Mouse (Mus musculus) liver, embryonic 15.5 days (tissue): ENCODE measurements around the gene Kif23. TPM values are rescaled to one million over a fixed set of nuclear protein-coding genes. Genes with fewer than 3 reads are reported as not detected.

ENCODE experiments used
- ATAC-seq: fragments of 200-750 bp; cut with Nextera tagmentation; 2 replicates; pipeline ENCODE4 v1.8.0; 2017; ENCODE audit warnings: moderate number of reproducible peaks, mild to moderate bottlenecking, moderate library complexity; ENCODE audit not compliant: insufficient read depth
- H3K27ac ChIP-seq: fragments of 300-500 bp; sonication (generic); replicated peaks from 2 replicates; pipeline ENCODE4 v1.5.1; 2015; ENCODE audit warnings: mild to moderate bottlenecking, inconsistent platforms
- H3K27me3 ChIP-seq: fragments of 300-500 bp; sonication (generic); 2 replicates; pipeline ENCODE4 v1.6.1; 2015; ENCODE audit warnings: mild to moderate bottlenecking, inconsistent platforms
- H3K36me3 ChIP-seq: fragments of 300-500 bp; sonication (generic); replicated peaks from 2 replicates; pipeline ENCODE4 v1.6.1; 2015; ENCODE audit warnings: moderate library complexity, mild to moderate bottlenecking, inconsistent platforms
- H3K4me1 ChIP-seq: fragments of 300-500 bp; sonication (generic); replicated peaks from 2 replicates; pipeline ENCODE4 v1.6.1; 2015; ENCODE audit warnings: inconsistent platforms
- H3K4me2 ChIP-seq: fragments of 300-500 bp; sonication (generic); 2 replicates; pipeline ENCODE4 v1.6.1; 2015; ENCODE audit warnings: moderate library complexity, mild to moderate bottlenecking, inconsistent platforms
- H3K4me3 ChIP-seq: fragments of 300-500 bp; sonication (generic); replicated peaks from 2 replicates; pipeline ENCODE4 v1.5.1; 2015; ENCODE audit warnings: mild to moderate bottlenecking, inconsistent platforms
- H3K9ac ChIP-seq: fragments of 300-500 bp; sonication (generic); 2 replicates; pipeline ENCODE4 v1.6.1; 2015; ENCODE audit warnings: moderate library complexity, mild to moderate bottlenecking, inconsistent platforms
- H3K9me3 ChIP-seq: fragments of 300-500 bp; sonication (generic); replicated peaks from 2 replicates; pipeline ENCODE4 v1.6.1; 2016; ENCODE audit warnings: inconsistent platforms
- WGBS: fragments of 180-500 bp; shearing (Covaris S2); methylation state at CpG from one replicate; pipeline ENCODE4 v1.1.7; 2015; ENCODE audit warnings: mixed read lengths; ENCODE audit not compliant: insufficient replicate concordance; 5-methylcytosine and 5-hydroxymethylcytosine counted together
- polyA plus RNA-seq: library from polyadenylated mRNA; unstranded; fragments of >200 nt; fragmentation: Nextera tagmentation; extraction: Ambion mirVana; gene quantifications from 2 replicates; pipeline ENCODE4 v1.2.1, GENCODE M21; 2015

Gene Kif23
- polyA plus RNA-seq: 66.2 and 66.9 TPM in 2 replicates

DNA sequence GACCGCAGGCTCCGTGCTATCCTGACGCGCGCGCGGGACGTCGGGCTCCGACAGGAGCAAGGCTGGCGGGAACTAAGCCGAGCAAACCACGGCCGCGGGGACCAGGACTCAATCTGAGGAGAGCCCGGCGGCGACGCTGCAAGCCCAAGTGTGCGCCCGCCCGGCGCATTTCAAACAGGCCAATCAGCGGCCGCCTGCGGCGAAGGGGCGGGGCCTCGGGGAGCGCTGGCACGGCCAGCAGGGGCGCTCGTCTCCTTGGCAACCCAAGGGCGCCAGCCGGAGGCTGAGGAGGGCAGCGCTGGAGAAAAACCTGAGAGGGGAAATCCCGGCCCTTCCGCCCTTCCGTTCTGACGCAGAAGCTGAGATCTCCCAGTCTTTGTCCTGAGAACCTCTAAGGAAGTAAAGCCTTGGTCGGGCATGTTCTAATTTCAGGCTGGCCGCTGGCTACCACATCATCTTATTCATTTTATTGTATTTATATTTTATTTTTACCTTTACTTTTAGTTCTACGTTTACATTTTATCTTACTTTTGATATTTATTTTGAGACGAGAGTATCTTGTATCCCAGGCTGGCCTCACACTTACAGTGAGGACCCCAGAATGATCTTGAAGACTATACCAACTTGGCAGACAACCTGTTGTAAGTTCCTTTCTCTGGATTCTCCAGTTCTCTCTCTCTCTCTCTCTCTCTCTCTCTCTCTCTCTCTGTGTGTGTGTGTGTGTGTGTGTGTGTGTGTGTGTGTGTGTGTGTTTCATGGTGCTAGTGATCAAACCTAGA, at the start of gene Kif23:
Gene Kif23, minus strand, starts transcription at position 152 of the 779 bp plus-strand sequence.
- Histone ChIP-seq H3K27me3 (peaks cover 5% of the 10 kb centered on the region; the same call in 1 of the 2 replicates), H3K4me3 (peak within 1 kb of the TSS; percentile 99), H3K9ac (peak within 1 kb of the TSS; percentile 96), H3K27ac (peak within 1 kb of the TSS; percentile 89), H3K9me3 (no peaks in the 10 kb centered on the region), H3K4me2 (peak within 1 kb of the TSS; percentile 80), H3K36me3 (peaks cover 31% of the 10 kb centered on the region), H3K4me1 (peaks cover 43% of the 10 kb centered on the region)
- under 1% methylated on average over 44 of the region's 44 CpGs for WGBS
- peak; percentile 92 for ATAC-seq

- Histone ChIP-seq H3K4me2 (no peak overlapping the region), H3K4me1 (no peaks in the 10 kb centered on the region), H3K27me3 (no peaks in the 10 kb centered on the region), H3K36me3 (no peaks in the 10 kb centered on the region), H3K9me3 (no peaks in the 10 kb centered on the region), H3K4me3 (no peak overlapping the region), H3K27ac (no peak overlapping the region), H3K9ac (no peak overlapping the region)
- WGBS: 46% methylated on average over 4 of the region's 4 CpGs
- ATAC-seq: no peak
Observed at GRCm38 (mm10) chr9:61991158-61991557, 44.6 kb upstream of the Kif23 start.

- no peaks in the 10 kb centered on the region for H3K36me3 ChIP-seq
- H3K27me3 ChIP-seq: no peaks in the 10 kb centered on the region
- H3K4me1 ChIP-seq: no peaks in the 10 kb centered on the region
- H3K9ac ChIP-seq: no peak overlapping the region
- no peak for ATAC-seq
- no peak overlapping the region for H3K4me2 ChIP-seq
- H3K27ac ChIP-seq: no peak overlapping the region
- 41% methylated on average over 3 of the region's 3 CpGs for WGBS
- H3K9me3 ChIP-seq: no peaks in the 10 kb centered on the region
- no peak overlapping the region for H3K4me3 ChIP-seq
Observed at GRCm38 (mm10) chr9:61990738-61991137, 44.2 kb upstream of the Kif23 start.

- Histone ChIP-seq H3K4me2 (no peak overlapping the region), H3K36me3 (no peaks in the 10 kb centered on the region), H3K4me3 (no peak overlapping the region), H3K9me3 (no peaks in the 10 kb centered on the region), H3K9ac (no peak overlapping the region), H3K27me3 (no peaks in the 10 kb centered on the region), H3K27ac (no peak overlapping the region), H3K4me1 (0 out of 2 replicates have a peak, but pooled peaks cover 4% of the 10 kb centered on the region)
- 59% methylated on average over 7 of the region's 7 CpGs for WGBS
- no peak for ATAC-seq
Observed at GRCm38 (mm10) chr9:61986055-61986454, 39.5 kb upstream of the Kif23 start.

DNA sequence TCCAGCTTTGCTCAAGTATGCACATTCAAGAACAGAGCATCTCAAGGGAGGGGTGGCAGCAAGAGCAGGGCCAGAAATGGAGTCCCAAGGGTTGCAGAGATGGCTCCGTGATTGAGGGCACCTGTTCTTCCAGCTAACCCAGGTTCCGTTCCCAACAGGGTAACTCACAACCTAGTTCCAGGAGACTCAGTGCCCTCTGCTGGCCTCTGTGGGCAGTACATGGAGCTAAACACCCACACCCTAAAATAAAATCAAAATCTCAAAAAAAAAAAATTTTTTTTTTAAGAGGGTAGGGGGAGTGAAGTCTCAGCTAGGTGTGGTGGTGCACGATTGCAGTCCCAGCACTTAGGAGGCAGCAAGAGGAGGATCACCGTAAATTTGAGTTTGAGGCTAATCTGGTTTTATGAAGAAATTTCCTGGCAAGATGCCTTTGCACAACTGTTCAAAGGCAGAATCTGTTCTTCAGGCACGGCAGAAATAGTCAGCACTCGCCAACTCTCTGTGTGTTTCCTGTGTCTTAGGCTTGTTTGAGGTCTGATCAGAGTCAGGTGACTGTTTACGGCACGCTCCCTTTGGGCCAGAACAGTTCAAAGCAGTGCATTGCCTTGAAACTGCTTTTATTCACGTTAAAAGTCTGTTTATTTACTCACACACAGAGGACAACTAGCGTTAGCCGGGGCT, 38.7 kb upstream of the Kif23 start:
- H3K9ac ChIP-seq: no peak overlapping the region
- no peaks in the 10 kb centered on the region for H3K27me3 ChIP-seq
- no peaks in the 10 kb centered on the region for H3K9me3 ChIP-seq
- H3K27ac ChIP-seq: no peak overlapping the region
- no peak for ATAC-seq
- 0 out of 2 replicates have a peak, but pooled peaks cover 4% of the 10 kb centered on the region for H3K4me1 ChIP-seq
- H3K36me3 ChIP-seq: no peaks in the 10 kb centered on the region
- no peak overlapping the region for H3K4me2 ChIP-seq
- H3K4me3 ChIP-seq: no peak overlapping the region
- WGBS: 35% methylated on average over 11 of the region's 11 CpGs

- WGBS: 61% methylated on average over 7 of the region's 7 CpGs
- no peak overlapping the region for H3K4me3 ChIP-seq
- no peak overlapping the region for H3K4me2 ChIP-seq
- H3K4me1 ChIP-seq: 0 out of 2 replicates have a peak, but pooled peaks cover 4% of the 10 kb centered on the region
- no peaks in the 10 kb centered on the region for H3K36me3 ChIP-seq
- no peak overlapping the region for H3K27ac ChIP-seq
- H3K27me3 ChIP-seq: no peaks in the 10 kb centered on the region
- no peak overlapping the region for H3K9ac ChIP-seq
- no peak for ATAC-seq
- no peaks in the 10 kb centered on the region for H3K9me3 ChIP-seq
Observed at GRCm38 (mm10) chr9:61982940-61983620, 36.5 kb upstream of the Kif23 start.

GRCm38 (mm10) chr9:61981876-61982275, 35.3 kb upstream of the Kif23 start:
- WGBS: 40% methylated on average over 5 of the region's 5 CpGs
- no peak for ATAC-seq
- no peak overlapping the region for H3K27ac ChIP-seq
- H3K36me3 ChIP-seq: no peaks in the 10 kb centered on the region
- no peaks in the 10 kb centered on the region for H3K27me3 ChIP-seq
- H3K9ac ChIP-seq: no peak overlapping the region
- H3K4me3 ChIP-seq: no peak overlapping the region
- H3K4me2 ChIP-seq: no peak overlapping the region
- 0 out of 2 replicates have a peak, but pooled peaks cover 6% of the 10 kb centered on the region for H3K4me1 ChIP-seq
- H3K9me3 ChIP-seq: no peaks in the 10 kb centered on the region

GRCm38 (mm10) chr9:61979983-61980382, 33.4 kb upstream of the Kif23 start:
- 0 out of 2 replicates have a peak, but pooled peaks cover 8% of the 10 kb centered on the region for H3K4me1 ChIP-seq
- no peak overlapping the region for H3K9ac ChIP-seq
- H3K27ac ChIP-seq: no peak overlapping the region
- H3K27me3 ChIP-seq: no peaks in the 10 kb centered on the region
- H3K4me2 ChIP-seq: no peak overlapping the region
- no peaks in the 10 kb centered on the region for H3K9me3 ChIP-seq
- WGBS: 61% methylated on average over 2 of the region's 2 CpGs
- ATAC-seq: no peak
- H3K4me3 ChIP-seq: no peak overlapping the region
- no peaks in the 10 kb centered on the region for H3K36me3 ChIP-seq

DNA sequence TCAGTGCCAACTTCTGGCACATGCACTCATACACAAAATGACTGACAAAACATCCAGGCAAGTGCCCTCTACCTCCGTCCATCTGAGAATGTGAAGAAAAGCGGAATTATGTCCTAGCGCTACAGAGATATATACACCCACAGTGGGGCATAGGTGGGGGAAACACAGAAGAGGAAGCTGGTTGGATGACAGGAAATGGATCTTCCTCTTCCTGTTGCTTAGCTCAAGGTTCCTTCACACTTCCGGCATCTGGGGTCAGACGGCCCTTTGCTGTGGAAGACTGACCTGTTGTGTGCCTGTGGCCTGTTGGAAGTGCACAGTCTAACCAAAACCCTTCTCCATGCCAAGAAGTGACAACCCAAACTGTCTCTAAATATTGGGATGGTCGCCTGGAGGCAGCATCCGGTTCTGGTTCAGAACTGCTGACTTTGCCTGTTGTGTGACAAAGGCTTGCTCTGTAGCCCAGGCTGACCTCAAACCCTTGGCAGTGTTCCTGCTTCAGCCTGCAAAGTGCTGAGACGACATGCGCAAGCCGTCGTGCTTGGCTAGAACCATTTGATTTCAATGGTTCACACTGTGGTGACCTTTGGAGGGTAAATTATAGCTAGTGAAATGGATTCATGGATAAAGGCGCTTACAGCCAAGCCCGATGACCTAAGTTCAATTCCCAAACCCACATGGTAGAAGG, 30.8 kb upstream of the Kif23 start:
- H3K36me3 ChIP-seq: no peaks in the 10 kb centered on the region
- peak; percentile 15; the same call in 1 of the 2 replicates for ATAC-seq
- H3K4me3 ChIP-seq: no peak overlapping the region
- no peak overlapping the region for H3K9ac ChIP-seq
- 66% methylated on average over 13 of the region's 13 CpGs for WGBS
- no peaks in the 10 kb centered on the region for H3K9me3 ChIP-seq
- peaks cover 4% of the 10 kb centered on the region; the same call in 1 of the 2 replicates for H3K4me1 ChIP-seq
- no peak overlapping the region for H3K27ac ChIP-seq
- H3K4me2 ChIP-seq: no peak overlapping the region
- no peaks in the 10 kb centered on the region for H3K27me3 ChIP-seq

DNA sequence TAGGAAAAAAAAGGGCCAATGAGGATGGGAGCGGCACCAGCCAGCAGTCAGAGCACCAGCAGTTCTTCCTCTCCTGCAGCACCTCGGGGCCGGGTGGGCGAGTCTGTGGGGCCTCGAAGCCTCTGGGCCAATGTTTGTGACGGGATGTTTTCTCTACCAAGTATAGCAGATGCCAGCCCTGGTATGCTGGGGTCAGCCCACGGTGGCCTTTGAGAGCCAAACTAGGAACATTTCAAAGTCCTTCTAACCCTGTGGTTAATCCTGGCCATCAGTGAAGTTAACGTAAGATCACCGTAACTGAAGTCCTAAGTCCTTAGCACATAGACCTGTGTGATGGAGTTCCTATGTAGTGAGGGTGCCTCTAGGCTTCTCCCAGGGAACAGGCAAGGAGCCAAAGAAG, 25.5 kb upstream of the Kif23 start:
- H3K9me3 ChIP-seq: no peaks in the 10 kb centered on the region
- H3K9ac ChIP-seq: no peak overlapping the region
- peaks cover 4% of the 10 kb centered on the region; the same call in 1 of the 2 replicates for H3K4me1 ChIP-seq
- H3K27ac ChIP-seq: no peak overlapping the region
- H3K4me3 ChIP-seq: no peak overlapping the region
- H3K36me3 ChIP-seq: no peaks in the 10 kb centered on the region
- WGBS: 58% methylated on average over 9 of the region's 9 CpGs
- H3K4me2 ChIP-seq: no peak overlapping the region
- peaks cover 10% of the 10 kb centered on the region for H3K27me3 ChIP-seq
- no peak for ATAC-seq
